8 mouse cellular contexts compared by ENCODE assay signal in genomic region chr9:102353056-102353635, GRCm38 (mm10). TPM values are rescaled to one million over a fixed set of nuclear protein-coding genes. Genes with fewer than 3 reads are reported as not detected.
A peak's percentile ranks its signal among the peaks of the same experiment; 100 is the strongest.
DNase-seq lines count a peak whose midpoint lies in the region; TF ChIP-seq lines count a peak whose summit lies in the region.

No protein-coding gene starts in this region.

- peaks cover 23% of the 10 kb centered on the region for H3K4me1 ChIP-seq in E14TG2a.4 (replicated peaks; ENCODE audit: low read depth, low read length)
- peaks cover 34% of the 10 kb centered on the region for H3K4me1 ChIP-seq in forebrain, embryonic 10.5 days

- peak; percentile 18 for DNase-seq in gastrocnemius, adult 2 months
- no peak for DNase-seq in gastrocnemius, postnatal 4 days (ENCODE audit: low spot score in 2 of 2)
- DNase-seq in forebrain, embryonic 10.5 days (ENCODE audit: extremely low spot score, low spot score): peak; percentile 31
- peak; percentile 12 for DNase-seq in kidney, postnatal 14 days
- peak; percentile 66 to 74 for DNase-seq in right cerebral cortex, postnatal 10 days (ENCODE audit: low spot score in 2 of 2)
- DNase-seq in thymus, postnatal 14 days: no peak
- DNase-seq in adrenal gland, postnatal 14 days: no peak

- WGBS in forebrain, embryonic 10.5 days: 0% methylated on average over 38 of the region's 38 CpGs

- H3K36me3 ChIP-seq in E14TG2a.4 (ENCODE audit: insufficient read depth, low read length): no peaks in the 10 kb centered on the region
- no peaks in the 10 kb centered on the region for H3K36me3 ChIP-seq in forebrain, embryonic 10.5 days (replicated peaks)

- no peak overlapping the region for H3K27ac ChIP-seq in gastrocnemius, adult 2 months
- peak overlapping the region; percentile 90 for H3K27ac ChIP-seq in forebrain, embryonic 10.5 days

- peaks cover 96% of the 10 kb centered on the region for H3K27me3 ChIP-seq in E14TG2a.4 (ENCODE audit: insufficient read depth, low read length)
- H3K27me3 ChIP-seq in forebrain, embryonic 10.5 days (ENCODE audit: poor library complexity, severe bottlenecking): peaks cover 91% of the 10 kb centered on the region

- no peak for TF ChIP-seq CTCF in gastrocnemius, adult 2 months (IDR thresholded peaks at IDR 0.05)
- TF ChIP-seq CTCF in E14TG2a.4 (conservative IDR thresholded peaks at IDR 0.05; ENCODE audit: low read length): no peak

- no peaks in the 10 kb centered on the region; the same call in 1 of the 2 replicates for H3K9me3 ChIP-seq in E14TG2a.4 (ENCODE audit: low read length)
- H3K9me3 ChIP-seq in forebrain, embryonic 10.5 days: no peaks in the 10 kb centered on the region

- peak overlapping the region; percentile 84 for H3K4me3 ChIP-seq in gastrocnemius, adult 2 months
- peak overlapping the region; percentile 82 for H3K4me3 ChIP-seq in E14TG2a.4 (replicated peaks; ENCODE audit: low read length)
- H3K4me3 ChIP-seq in forebrain, embryonic 10.5 days: peak overlapping the region; percentile 82

- intact Hi-C loops in gastrocnemius, adult 2 months (cut with DNase I): loop anchor here (5.0 to 10.0 kb wide), 5 partner anchors 246 to 1038 kb away; no protein-coding TSS in a partner anchor

RNA-seq across cellular contexts. Expression of gene Ephb1, which starts 1.3 kb away (rescaled TPM):
- total RNA-seq in gastrocnemius, adult 2 months (2021): 1 to 10 TPM in 1 of 2 experiments, under 1 TPM in 1; 0.48 to 1.0 TPM
- 1 to 10 TPM; 4.9 to 5.4 TPM for total RNA-seq in gastrocnemius, postnatal 4 days (2021)
- 9.1 and 11.0 TPM in 2 replicates for polyA plus RNA-seq in forebrain, embryonic 10.5 days (2016; fragmentation: Nextera tagmentation; extraction: Ambion mirVana)
- total RNA-seq in adrenal gland, postnatal 14 days (2021): 3.3 and 3.7 TPM in 2 replicates

Comparison
In these comparisons a context has a peak if more than half of its experiments do, and no peak if none do; other contexts are left out.
1. DNase-seq: peak in gastrocnemius, adult 2 months (single experiment), forebrain, embryonic 10.5 days (single experiment), kidney, postnatal 14 days (single experiment) and right cerebral cortex, postnatal 10 days (2 of 2); none in gastrocnemius, postnatal 4 days (0 of 2), thymus, postnatal 14 days (single experiment) and adrenal gland, postnatal 14 days (single experiment).
2. Peak in every context shown above with its lines, with median percentiles within 50 percentile points of each other: H3K4me3 ChIP-seq.